Mouse (Mus musculus): Measurements from ENCODE around the gene Vmn2r84. TPM values are rescaled to one million over a fixed set of nuclear protein-coding genes. Genes with fewer than 3 reads are reported as not detected.
"Not testable (repeated sequence)": the region's sequence is repeated elsewhere in the genome, so short reads cannot be mapped to it uniquely, and the experiment has no call there.

Gene Vmn2r84
- not detected in 2 replicates for polyA plus RNA-seq (2015; fragmentation: Nextera tagmentation; extraction: Ambion mirVana)

- no peak within 1 kb of the TSS for H3K4me3 ChIP-seq
- H3K36me3 ChIP-seq, result no peaks in the 10 kb centered on the region
- H3K27ac ChIP-seq (replicated peaks), result no peak within 1 kb of the TSS
- H3K4me1 ChIP-seq (replicated peaks), result no peaks in the 10 kb centered on the region
- no peak within 1 kb of the TSS for H3K9ac ChIP-seq
- no peaks in the 10 kb centered on the region for H3K27me3 ChIP-seq
- no peak within 1 kb of the TSS for H3K4me2 ChIP-seq
- ATAC-seq (ENCODE audit: low read depth), result no peak
- H3K9me3 ChIP-seq, result no peaks in the 10 kb centered on the region
Observed at GRCm38 (mm10) chr10:130394232-130394631, at the start of gene Vmn2r84. Gene Vmn2r84 (minus strand): TSS chr10:130394332.

- H3K9ac ChIP-seq; H3K4me2 ChIP-seq; H3K36me3 ChIP-seq; H3K4me1 ChIP-seq (replicated peaks); H3K27me3 ChIP-seq; H3K9me3 ChIP-seq; H3K4me3 ChIP-seq; H3K27ac ChIP-seq (replicated peaks); ATAC-seq (ENCODE audit: low read depth): not testable (repeated sequence)
- WGBS, result 86% methylated on average over 11 of the region's 11 CpGs
Observed at GRCm38 (mm10) chr10:130434185-130434898, 40.2 kb upstream of the Vmn2r84 start.

- H3K27me3 ChIP-seq; H3K9me3 ChIP-seq; H3K36me3 ChIP-seq; H3K4me1 ChIP-seq (replicated peaks); H3K4me3 ChIP-seq; H3K4me2 ChIP-seq; H3K27ac ChIP-seq (replicated peaks); H3K9ac ChIP-seq; ATAC-seq (ENCODE audit: low read depth): not testable (repeated sequence)
Observed at GRCm38 (mm10) chr10:130429603-130430002, 35.5 kb upstream of the Vmn2r84 start, which contains the start of gene Vmn2r85. Gene Vmn2r85 (minus strand): TSS chr10:130429703.

GRCm38 (mm10) chr10:130422368-130422767 lies 28.2 kb upstream of the Vmn2r84 start:
- H3K9me3 ChIP-seq; H3K27me3 ChIP-seq; H3K27ac ChIP-seq (replicated peaks); H3K4me2 ChIP-seq; H3K4me3 ChIP-seq; H3K36me3 ChIP-seq; ATAC-seq (ENCODE audit: low read depth); H3K4me1 ChIP-seq (replicated peaks); H3K9ac ChIP-seq: not testable (repeated sequence)
- 86% methylated on average over 2 of the region's 2 CpGs for whole genome bisulfite sequencing

- Histone ChIP-seq H3K36me3 (no peaks in the 10 kb centered on the region), H3K4me3 (no peak overlapping the region), H3K4me1 (replicated peaks) (no peaks in the 10 kb centered on the region), H3K27ac (replicated peaks) (no peak overlapping the region), H3K27me3 (no peaks in the 10 kb centered on the region), H3K9ac (no peak overlapping the region), H3K4me2 (no peak overlapping the region), H3K9me3 (no peaks in the 10 kb centered on the region)
- no peak for ATAC-seq (ENCODE audit: low read depth)
- 81% methylated on average over 3 of the region's 3 CpGs for WGBS
Observed at GRCm38 (mm10) chr10:130420401-130420800, 26.3 kb upstream of the Vmn2r84 start.

GRCm38 (mm10) chr10:130419954-130420353 lies 25.8 kb upstream of the Vmn2r84 start:
- WGBS, result 48% methylated on average over 2 of the region's 2 CpGs
- not testable (repeated sequence) for H3K27me3 ChIP-seq; ATAC-seq (ENCODE audit: low read depth)

GRCm38 (mm10) chr10:130416352-130416751 lies 22.2 kb upstream of the Vmn2r84 start:
- H3K36me3 ChIP-seq; H3K27ac ChIP-seq (replicated peaks); H3K9me3 ChIP-seq; H3K4me3 ChIP-seq; H3K9ac ChIP-seq; H3K27me3 ChIP-seq; H3K4me1 ChIP-seq (replicated peaks); ATAC-seq (ENCODE audit: low read depth); H3K4me2 ChIP-seq: not testable (repeated sequence)

More at GRCm38 (mm10) chr10:130419954-130420353, 25.8 kb upstream of the Vmn2r84 start:
- not testable (repeated sequence) for H3K4me2 ChIP-seq; H3K36me3 ChIP-seq; H3K27ac ChIP-seq (replicated peaks); H3K9me3 ChIP-seq; H3K4me3 ChIP-seq; H3K9ac ChIP-seq; H3K4me1 ChIP-seq (replicated peaks)

- 78% methylated on average over 24 of the region's 35 CpGs for WGBS
Observed at GRCm38 (mm10) chr10:130412167-130412698, 18.1 kb upstream of the Vmn2r84 start.

GRCm38 (mm10) chr10:130375145-130375544 lies 19.0 kb downstream of the Vmn2r84 start:
- no peaks in the 10 kb centered on the region for H3K9me3 ChIP-seq
- no peak overlapping the region for H3K27ac ChIP-seq (replicated peaks)
- H3K27me3 ChIP-seq, result no peaks in the 10 kb centered on the region
- no peak overlapping the region for H3K4me2 ChIP-seq
- no peaks in the 10 kb centered on the region for H3K36me3 ChIP-seq
- H3K4me1 ChIP-seq (replicated peaks), result no peaks in the 10 kb centered on the region
- no peak overlapping the region for H3K4me3 ChIP-seq
- H3K9ac ChIP-seq, result no peak overlapping the region
- ATAC-seq (ENCODE audit: low read depth), result no peak
- 90% methylated on average over 2 of the region's 2 CpGs for WGBS

More at GRCm38 (mm10) chr10:130412167-130412698, 18.1 kb upstream of the Vmn2r84 start:
- not testable (repeated sequence) for H3K9ac ChIP-seq; H3K27me3 ChIP-seq; H3K36me3 ChIP-seq; H3K4me1 ChIP-seq (replicated peaks); H3K27ac ChIP-seq (replicated peaks); H3K9me3 ChIP-seq; H3K4me2 ChIP-seq; H3K4me3 ChIP-seq
- ATAC-seq (ENCODE audit: low read depth), result peak; percentile 47; the same call in 1 of the 2 replicates

GRCm38 (mm10) chr10:130372491-130373173 lies 21.5 kb downstream of the Vmn2r84 start:
- Histone ChIP-seq H3K9ac (no peak overlapping the region), H3K4me1 (replicated peaks) (no peaks in the 10 kb centered on the region), H3K4me2 (no peak overlapping the region), H3K4me3 (no peak overlapping the region), H3K36me3 (no peaks in the 10 kb centered on the region), H3K27ac (replicated peaks) (no peak overlapping the region), H3K27me3 (no peaks in the 10 kb centered on the region), H3K9me3 (no peaks in the 10 kb centered on the region)
- no peak for ATAC-seq (ENCODE audit: low read depth)
- 88% methylated on average over 2 of the region's 2 CpGs for WGBS

- no peak for ATAC-seq (ENCODE audit: low read depth)
- Histone ChIP-seq H3K4me2 (no peak overlapping the region), H3K27ac (replicated peaks) (no peak overlapping the region), H3K36me3 (no peaks in the 10 kb centered on the region), H3K9me3 (no peaks in the 10 kb centered on the region), H3K4me3 (no peak overlapping the region), H3K4me1 (replicated peaks) (no peaks in the 10 kb centered on the region), H3K9ac (no peak overlapping the region), H3K27me3 (no peaks in the 10 kb centered on the region)
- 72% methylated on average over 1 of the region's 1 CpGs for WGBS
Observed at GRCm38 (mm10) chr10:130371644-130372043, 22.5 kb downstream of the Vmn2r84 start.

- ATAC-seq (ENCODE audit: low read depth), result no peak
- 91% methylated on average over 2 of the region's 2 CpGs for WGBS
- H3K36me3 ChIP-seq, result no peaks in the 10 kb centered on the region
Observed at GRCm38 (mm10) chr10:130370005-130370682, 24.0 kb downstream of the Vmn2r84 start.

More at GRCm38 (mm10) chr10:130370005-130370682, 24.0 kb downstream of the Vmn2r84 start:
- H3K4me2 ChIP-seq, result no peak overlapping the region
- H3K9ac ChIP-seq, result no peak overlapping the region
- no peaks in the 10 kb centered on the region for H3K9me3 ChIP-seq
- H3K4me3 ChIP-seq, result no peak overlapping the region
- no peaks in the 10 kb centered on the region for H3K27me3 ChIP-seq
- no peaks in the 10 kb centered on the region for H3K4me1 ChIP-seq (replicated peaks)
- H3K27ac ChIP-seq (replicated peaks), result no peak overlapping the region
